ENCODE assay signal across 9 mouse cellular contexts in genomic region chr10:76642628-76643434, GRCm38 (mm10). TPM values are rescaled to one million over a fixed set of nuclear protein-coding genes. Genes with fewer than 3 reads are reported as not detected.
A peak's percentile ranks its signal among the peaks of the same experiment; 100 is the strongest.
DNase-seq lines count a peak whose midpoint lies in the region; ATAC-seq and TF ChIP-seq lines count a peak whose summit lies in the region.
"Had no signal": no experiment of that assay in that cellular context is flagged by ENCODE, and none has a peak within 500 bp of the region (broad histone marks: within the 10 kb centered on the region; RNA-seq: fewer than 3 reads in every experiment).

No protein-coding gene starts in this region.

- no peak for DNase-seq in kidney, adult 2 months
- peak; percentile 69 for DNase-seq in heart, postnatal 14 days
- DNase-seq in right cerebral cortex, adult 2 months (ENCODE audit: low spot score in 2 of 2) = peak; percentile 40 to 43
- DNase-seq in B cell, adult 2 months = no peak
- no peak for DNase-seq in layer of hippocampus, adult 18-20 months (ENCODE audit: low spot score in 2 of 2)
- no peak for DNase-seq in thymus, postnatal 4 days
- DNase-seq: cerebellum, postnatal 25 days had no signal

- 58% methylated on average over 9 of the region's 9 CpGs for WGBS in kidney, embryonic 15.5 days
- WGBS in kidney, adult 2 months = 68% methylated on average over 9 of the region's 9 CpGs
- WGBS in embryonic facial prominence, embryonic 13.5 days = 33% methylated on average over 9 of the region's 9 CpGs

- no peak overlapping the region for H3K4me3 ChIP-seq in kidney, embryonic 15.5 days (replicated peaks)
- H3K4me3 ChIP-seq in kidney, adult 2 months (ENCODE audit: insufficient read depth, low read depth, low read length) = no peak overlapping the region
- H3K4me3 ChIP-seq in embryonic facial prominence, embryonic 13.5 days = no peak overlapping the region

- TF ChIP-seq CTCF in kidney, adult 2 months (conservative IDR thresholded peaks at IDR 0.05; ENCODE audit: insufficient read depth, insufficient read length, low read depth, low read length) = no peak

- H3K9ac ChIP-seq in kidney, embryonic 15.5 days = no peak overlapping the region
- peak overlapping the region; percentile 33; the same call in 1 of the 2 replicates for H3K9ac ChIP-seq in embryonic facial prominence, embryonic 13.5 days

- H3K27ac ChIP-seq in kidney, embryonic 15.5 days = peak overlapping the region; percentile 79
- H3K27ac ChIP-seq in kidney, adult 2 months (ENCODE audit: insufficient read depth, low read depth, low read length) = no peak overlapping the region
- H3K27ac ChIP-seq in embryonic facial prominence, embryonic 13.5 days = peak overlapping the region; percentile 92

- H3K4me1 ChIP-seq in kidney, embryonic 15.5 days = peaks cover 11% of the 10 kb centered on the region; the same call in 1 of the 2 replicates
- no peaks in the 10 kb centered on the region for H3K4me1 ChIP-seq in kidney, adult 2 months (ENCODE audit: control insufficient read depth, insufficient read depth, low read length)
- peaks cover 26% of the 10 kb centered on the region for H3K4me1 ChIP-seq in embryonic facial prominence, embryonic 13.5 days

- no peak overlapping the region for H3K4me2 ChIP-seq in kidney, embryonic 15.5 days
- H3K4me2 ChIP-seq in embryonic facial prominence, embryonic 13.5 days = no peak overlapping the region

- intact Hi-C loops in heart, postnatal 14 days (cut with DNase I) = no loop called here

- no peaks in the 10 kb centered on the region for H3K27me3 ChIP-seq in kidney, embryonic 15.5 days
- no peaks in the 10 kb centered on the region for H3K27me3 ChIP-seq in kidney, adult 2 months (replicated peaks; ENCODE audit: control insufficient read depth, insufficient read depth, low read length)
- H3K27me3 ChIP-seq in embryonic facial prominence, embryonic 13.5 days = no peaks in the 10 kb centered on the region

- ATAC-seq in kidney, embryonic 15.5 days (replicated peaks; ENCODE audit: low FRiP score) = no peak
- peak; percentile 67 for ATAC-seq in embryonic facial prominence, embryonic 13.5 days (ENCODE audit: insufficient number of reproducible peaks, insufficient read depth, low FRiP score, low TSS enrichment, low read depth)

- H3K36me3 ChIP-seq in kidney, embryonic 15.5 days = no peaks in the 10 kb centered on the region
- no peaks in the 10 kb centered on the region for H3K36me3 ChIP-seq in kidney, adult 2 months (ENCODE audit: control insufficient read depth, insufficient read depth, low read length)
- no peaks in the 10 kb centered on the region for H3K36me3 ChIP-seq in embryonic facial prominence, embryonic 13.5 days

- TF ChIP-seq POLR2A in kidney, adult 2 months (IDR thresholded peaks at IDR 0.05; ENCODE audit: low read depth, low read length) = no peak

- H3K9me3 ChIP-seq in kidney, embryonic 15.5 days (replicated peaks) = no peaks in the 10 kb centered on the region
- H3K9me3 ChIP-seq in embryonic facial prominence, embryonic 13.5 days = no peaks in the 10 kb centered on the region

RNA-seq across cellular contexts. Expression of gene Col6a2, which starts 19.4 kb away (rescaled TPM):
- polyA plus RNA-seq in kidney, embryonic 15.5 days (2015; fragmentation: Nextera tagmentation; extraction: Ambion mirVana) = 61.9 and 88.8 TPM in 2 replicates
- 23.4 and 28.7 TPM in 2 replicates for polyA plus RNA-seq in kidney, adult 2 months (2012; rRNA removed)
- polyA plus RNA-seq in embryonic facial prominence, embryonic 13.5 days (2015; fragmentation: Nextera tagmentation; extraction: Ambion mirVana) = 173 and 181 TPM in 2 replicates
- 100 to 1,000 TPM; 169 to 173 TPM for total RNA-seq in heart, postnatal 14 days (2021)
- 1 to 10 TPM; 6.0 TPM for total RNA-seq in layer of hippocampus, adult 18-20 months (2021)

Comparison
In these comparisons a context has a peak if more than half of its experiments do, and no peak if none do; other contexts are left out.
1. DNase-seq: peak in heart, postnatal 14 days (2 of 2) and right cerebral cortex, adult 2 months (2 of 2); none in kidney, adult 2 months (single experiment), B cell, adult 2 months (0 of 2), layer of hippocampus, adult 18-20 months (0 of 2) and thymus, postnatal 4 days (single experiment).